Mouse (Mus musculus) heart, embryonic 10.5 days (tissue): ENCODE data around the gene Impg1. TPM values are rescaled to one million over a fixed set of nuclear protein-coding genes. Genes with fewer than 3 reads are reported as not detected.

Experiments used
- DNase-seq: peaks from one replicate; pipeline ENCODE4 v3.0.0-alpha.2; 2017; ENCODE audit warnings: low spot score
- H3K27ac ChIP-seq: fragments of 300-500 bp; sonication (generic); 2 replicates; pipeline ENCODE4 v1.5.1; 2016; ENCODE audit warnings: mild to moderate bottlenecking
- H3K27me3 ChIP-seq: fragments of 300-500 bp; sonication (generic); 2 replicates; pipeline ENCODE4 v1.6.1; 2016; ENCODE audit warnings: mild to moderate bottlenecking; ENCODE audit not compliant: poor library complexity, insufficient read depth, severe bottlenecking
- H3K36me3 ChIP-seq: fragments of 300-500 bp; sonication (generic); 2 replicates; pipeline ENCODE4 v1.6.1; 2016; ENCODE audit warnings: mild to moderate bottlenecking, moderate library complexity
- H3K4me1 ChIP-seq: fragments of 300-500 bp; sonication (generic); 2 replicates; pipeline ENCODE4 v1.6.1; 2016; ENCODE audit warnings: mild to moderate bottlenecking
- H3K4me3 ChIP-seq: fragments of 300-500 bp; sonication (generic); 2 replicates; pipeline ENCODE4 v1.5.1; 2016; ENCODE audit warnings: mild to moderate bottlenecking, moderate library complexity
- H3K9me3 ChIP-seq: fragments of 300-500 bp; sonication (generic); 2 replicates; pipeline ENCODE4 v1.6.1; 2016; ENCODE audit warnings: mild to moderate bottlenecking, moderate library complexity
- WGBS: fragments of 180-500 bp; shearing (Covaris S2); methylation state at CpG from one replicate; pipeline ENCODE4 v1.1.7; 2016; 5-methylcytosine and 5-hydroxymethylcytosine counted together
- polyA plus RNA-seq: library from polyadenylated mRNA; unstranded; fragments of >200 nt; fragmentation: Nextera tagmentation; extraction: Ambion mirVana; gene quantifications from 2 replicates; pipeline ENCODE4 v1.2.1, GENCODE M21; 2016

Impg1 gene
- polyA plus RNA-seq, 1 experiment from 2014 or later = not detected

GRCm38 (mm10) chr9:80299031-80299430 is 166.2 kb downstream of the Impg1 start:
- no peak for DNase-seq
- H3K36me3 ChIP-seq = no peaks in the 10 kb centered on the region; the same call in 1 of the 2 replicates
- WGBS = 87% methylated on average over 9 of the region's 9 CpGs
- H3K27ac ChIP-seq = no peak overlapping the region
- H3K27me3 ChIP-seq = no peaks in the 10 kb centered on the region
- H3K9me3 ChIP-seq = no peaks in the 10 kb centered on the region
- no peaks in the 10 kb centered on the region for H3K4me1 ChIP-seq
- no peak overlapping the region for H3K4me3 ChIP-seq

- H3K4me1 ChIP-seq = no peaks in the 10 kb centered on the region
- no peak for DNase-seq
- no peaks in the 10 kb centered on the region for H3K27me3 ChIP-seq
- H3K4me3 ChIP-seq = no peak overlapping the region
- H3K27ac ChIP-seq = no peak overlapping the region
- 74% methylated on average over 4 of the region's 4 CpGs for WGBS
- H3K36me3 ChIP-seq = peaks cover 6% of the 10 kb centered on the region
- no peaks in the 10 kb centered on the region for H3K9me3 ChIP-seq
Measured at GRCm38 (mm10) chr9:80296086-80296485, 169.2 kb downstream of the Impg1 start.

- 59% methylated on average over 2 of the region's 2 CpGs for WGBS
- DNase-seq = no peak
- H3K27me3 ChIP-seq = no peaks in the 10 kb centered on the region
Measured at GRCm38 (mm10) chr9:80293056-80293584, 172.2 kb downstream of the Impg1 start.

GRCm38 (mm10) chr9:80286845-80287244 is 178.4 kb downstream of the Impg1 start:
- H3K27me3 ChIP-seq = no peaks in the 10 kb centered on the region
- 88% methylated on average over 7 of the region's 7 CpGs for WGBS
- no peaks in the 10 kb centered on the region for H3K9me3 ChIP-seq
- peaks cover 27% of the 10 kb centered on the region for H3K36me3 ChIP-seq
- no peaks in the 10 kb centered on the region for H3K4me1 ChIP-seq
- DNase-seq = no peak
- no peak overlapping the region for H3K27ac ChIP-seq
- no peak overlapping the region for H3K4me3 ChIP-seq

More at GRCm38 (mm10) chr9:80293056-80293584, 172.2 kb downstream of the Impg1 start:
- H3K36me3 ChIP-seq = peaks cover 16% of the 10 kb centered on the region
- no peaks in the 10 kb centered on the region for H3K9me3 ChIP-seq
- H3K4me1 ChIP-seq = no peaks in the 10 kb centered on the region
- H3K4me3 ChIP-seq = no peak overlapping the region
- H3K27ac ChIP-seq = no peak overlapping the region

GRCm38 (mm10) chr9:80284539-80285174 is 180.6 kb downstream of the Impg1 start:
- 78% methylated on average over 2 of the region's 2 CpGs for whole genome bisulfite sequencing
- H3K27ac ChIP-seq = no peak overlapping the region
- no peaks in the 10 kb centered on the region for H3K9me3 ChIP-seq
- H3K36me3 ChIP-seq = peaks cover 24% of the 10 kb centered on the region
- H3K4me1 ChIP-seq = no peaks in the 10 kb centered on the region
- no peaks in the 10 kb centered on the region for H3K27me3 ChIP-seq
- no peak for DNase-seq
- H3K4me3 ChIP-seq = no peak overlapping the region

GRCm38 (mm10) chr9:80282426-80282825 is 182.9 kb downstream of the Impg1 start:
- no peaks in the 10 kb centered on the region for H3K9me3 ChIP-seq
- H3K4me1 ChIP-seq = peaks cover 6% of the 10 kb centered on the region
- H3K4me3 ChIP-seq = no peak overlapping the region
- no peak overlapping the region for H3K27ac ChIP-seq
- 88% methylated on average over 3 of the region's 3 CpGs for WGBS
- H3K36me3 ChIP-seq = peaks cover 14% of the 10 kb centered on the region
- DNase-seq = no peak
- no peaks in the 10 kb centered on the region for H3K27me3 ChIP-seq

GRCm38 (mm10) chr9:80280724-80281123 is 184.6 kb downstream of the Impg1 start:
- H3K4me3 ChIP-seq = no peak overlapping the region
- 91% methylated on average over 1 of the region's 1 CpGs for WGBS
- no peaks in the 10 kb centered on the region for H3K9me3 ChIP-seq
- H3K4me1 ChIP-seq = peaks cover 12% of the 10 kb centered on the region
- H3K27me3 ChIP-seq = no peaks in the 10 kb centered on the region
- no peak overlapping the region for H3K27ac ChIP-seq
- H3K36me3 ChIP-seq = peaks cover 20% of the 10 kb centered on the region
- no peak for DNase-seq

GRCm38 (mm10) chr9:80277770-80278169 is 187.5 kb downstream of the Impg1 start:
- no peak overlapping the region for H3K27ac ChIP-seq
- no peaks in the 10 kb centered on the region for H3K27me3 ChIP-seq
- H3K9me3 ChIP-seq = no peaks in the 10 kb centered on the region
- peaks cover 7% of the 10 kb centered on the region; the same call in 1 of the 2 replicates for H3K36me3 ChIP-seq
- H3K4me3 ChIP-seq = no peak overlapping the region
- peaks cover 12% of the 10 kb centered on the region for H3K4me1 ChIP-seq
- no peak for DNase-seq
- WGBS = 57% methylated on average over 6 of the region's 6 CpGs

GRCm38 (mm10) chr9:80277157-80277556 is 188.1 kb downstream of the Impg1 start:
- Histone ChIP-seq H3K9me3 (no peaks in the 10 kb centered on the region), H3K36me3 (peaks cover 6% of the 10 kb centered on the region; the same call in 1 of the 2 replicates), H3K4me3 (no peak overlapping the region), H3K27ac (no peak overlapping the region), H3K27me3 (no peaks in the 10 kb centered on the region), H3K4me1 (peaks cover 12% of the 10 kb centered on the region)
- WGBS = 56% methylated on average over 2 of the region's 2 CpGs
- DNase-seq = no peak

- Histone ChIP-seq H3K36me3 (peaks cover 6% of the 10 kb centered on the region; the same call in 1 of the 2 replicates), H3K4me1 (peaks cover 12% of the 10 kb centered on the region), H3K27me3 (no peaks in the 10 kb centered on the region), H3K4me3 (no peak overlapping the region), H3K9me3 (no peaks in the 10 kb centered on the region), H3K27ac (no peak overlapping the region)
- DNase-seq = no peak
- 93% methylated on average over 1 of the region's 1 CpGs for WGBS
Measured at GRCm38 (mm10) chr9:80275772-80276134, 189.5 kb downstream of the Impg1 start.

- H3K4me3 ChIP-seq = no peak overlapping the region
- no peaks in the 10 kb centered on the region for H3K9me3 ChIP-seq
- H3K27me3 ChIP-seq = no peaks in the 10 kb centered on the region
- no peak for DNase-seq
- H3K36me3 ChIP-seq = peaks cover 6% of the 10 kb centered on the region; the same call in 1 of the 2 replicates
- WGBS = 88% methylated on average over 8 of the region's 8 CpGs
- H3K4me1 ChIP-seq = peaks cover 12% of the 10 kb centered on the region
- H3K27ac ChIP-seq = no peak overlapping the region
Measured at GRCm38 (mm10) chr9:80275053-80275771, 190.1 kb downstream of the Impg1 start.

- WGBS = 80% methylated on average over 1 of the region's 1 CpGs
Measured at GRCm38 (mm10) chr9:80272951-80273350, 192.3 kb downstream of the Impg1 start.

GRCm38 (mm10) chr9:80269596-80269995 is 195.7 kb downstream of the Impg1 start:
- H3K36me3 ChIP-seq = peaks cover 7% of the 10 kb centered on the region
- no peak overlapping the region for H3K27ac ChIP-seq
- 49% methylated on average over 8 of the region's 8 CpGs for WGBS
- no peaks in the 10 kb centered on the region for H3K27me3 ChIP-seq
- H3K4me3 ChIP-seq = no peak overlapping the region
- no peak for DNase-seq
- H3K9me3 ChIP-seq = no peaks in the 10 kb centered on the region
- H3K4me1 ChIP-seq = no peaks in the 10 kb centered on the region

More at GRCm38 (mm10) chr9:80272951-80273350, 192.3 kb downstream of the Impg1 start:
- H3K4me1 ChIP-seq = peaks cover 11% of the 10 kb centered on the region
- DNase-seq = no peak
- H3K27me3 ChIP-seq = no peaks in the 10 kb centered on the region
- H3K9me3 ChIP-seq = no peaks in the 10 kb centered on the region
- H3K27ac ChIP-seq = no peak overlapping the region
- H3K36me3 ChIP-seq = peaks cover 6% of the 10 kb centered on the region; the same call in 1 of the 2 replicates
- H3K4me3 ChIP-seq = no peak overlapping the region
